Mouse (Mus musculus) liver, adult 2 months (tissue): ENCODE results near the gene Fndc4. TPM values are rescaled to one million over a fixed set of nuclear protein-coding genes. Genes with fewer than 3 reads are reported as not detected.

Experiments used
- DNase-seq: peaks from one replicate; pipeline ENCODE4 v3.0.0-alpha.2; 2011; ENCODE audit warnings: low read depth, low spot score; ENCODE audit errors: extremely low read depth
- H3K27ac ChIP-seq: fragments of 200-500 bp; replicated peaks from 2 replicates; pipeline ENCODE4 v1.5.1; 2012; ENCODE audit warnings: low read depth, mild to moderate bottlenecking, control low read depth, inconsistent platforms, low read length; ENCODE audit not compliant: insufficient read depth
- H3K27me3 ChIP-seq: fragments of 200-500 bp; 2 replicates; pipeline ENCODE4 v1.6.1; 2012; ENCODE audit warnings: mild to moderate bottlenecking, moderate library complexity, low read length, inconsistent platforms; ENCODE audit not compliant: control insufficient read depth, insufficient read depth
- H3K36me3 ChIP-seq: fragments of 200-500 bp; 2 replicates; pipeline ENCODE4 v1.6.1; 2012; ENCODE audit warnings: low read length, inconsistent platforms; ENCODE audit not compliant: control insufficient read depth, insufficient read depth
- H3K4me1 ChIP-seq: fragments of 200-500 bp; 2 replicates; pipeline ENCODE4 v1.6.1; 2011; ENCODE audit warnings: low read length; ENCODE audit not compliant: control insufficient read depth, insufficient read depth
- H3K4me3 ChIP-seq: fragments of 200-500 bp; 2 replicates; pipeline ENCODE4 v1.5.1; 2011; ENCODE audit warnings: low read depth, mild to moderate bottlenecking, control low read depth, low read length, moderate library complexity; ENCODE audit not compliant: insufficient read depth
- H3K79me2 ChIP-seq: fragments of 200-500 bp; 2 replicates; pipeline ENCODE4 v1.6.1; 2012; ENCODE audit warnings: inconsistent platforms, mild to moderate bottlenecking, low read length, moderate library complexity; ENCODE audit not compliant: control insufficient read depth, insufficient read depth
- H3K9ac ChIP-seq: fragments of 200-500 bp; 2 replicates; pipeline ENCODE4 v1.6.1; 2012; ENCODE audit warnings: low read depth, mild to moderate bottlenecking, control low read depth, inconsistent platforms, low read length
- CTCF ChIP-seq: fragments of 200-500 bp; IDR thresholded peaks from 2 replicates; pipeline ENCODE4 v1.5.1; 2011; ENCODE audit warnings: low read depth, low read length, control low read depth
- POLR2A ChIP-seq: fragments of 200-500 bp; IDR thresholded peaks from 2 replicates; pipeline ENCODE4 v1.6.1; 2011; ENCODE audit warnings: low read length, control low read depth; ENCODE audit not compliant: insufficient read depth; ENCODE audit errors: extremely low read depth
- WGBS: fragments of 180-500 bp; shearing (Covaris S2); methylation state at CpG from one replicate; pipeline ENCODE4 v1.1.7; 2018; 5-methylcytosine and 5-hydroxymethylcytosine counted together
- polyA plus RNA-seq: library from polyadenylated mRNA; depleted of rRNA; stranded (reverse); fragments of >200 nt; gene quantifications from 2 replicates; pipeline ENCODE4 v1.2.3, GENCODE M21; 2012
- total RNA-seq: library from RNA; depleted of rRNA; stranded (reverse); fragments of >200 nt; gene quantifications from 2 replicates; pipeline ENCODE4 v1.2.3, GENCODE M21; 2014

Gene Fndc4
- total and polyA plus RNA-seq, 2 experiments: 30.6 to 97.7 TPM

DNA sequence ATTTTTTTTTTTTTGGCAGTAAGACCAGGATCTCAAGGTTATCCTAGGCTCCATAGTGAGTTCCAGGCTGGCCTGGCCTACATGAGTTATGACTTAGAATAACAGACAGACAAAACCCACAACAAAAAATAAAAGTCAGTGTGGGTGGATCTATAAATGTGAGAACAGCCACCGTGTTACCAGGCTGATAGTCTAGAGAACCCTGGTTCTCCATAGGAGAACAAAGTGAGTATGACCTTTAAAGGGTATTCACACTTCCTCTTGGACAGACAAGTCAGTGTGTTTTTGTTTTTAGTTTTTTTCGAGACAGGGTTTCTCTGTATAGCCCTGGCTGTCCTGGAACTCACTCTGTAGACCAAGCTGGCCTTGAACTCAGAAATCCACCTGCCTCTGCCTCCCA is 39.9 kb downstream of the Fndc4 start:
- DNase-seq: no peak
- Histone ChIP-seq H3K4me3 (no peak overlapping the region), H3K4me1 (peaks cover 2% of the 10 kb centered on the region), H3K36me3 (peaks cover 1% of the 10 kb centered on the region; the same call in 1 of the 2 replicates), H3K79me2 (no peaks in the 10 kb centered on the region), H3K9ac (no peak overlapping the region), H3K27ac (no peak overlapping the region), H3K27me3 (no peaks in the 10 kb centered on the region)
- no peak for TF ChIP-seq POLR2A
- TF ChIP-seq CTCF: no peak
- 68% methylated on average over 2 of the region's 2 CpGs for WGBS

- Histone ChIP-seq H3K4me1 (peaks cover 2% of the 10 kb centered on the region), H3K27ac (no peak overlapping the region), H3K9ac (no peak overlapping the region), H3K79me2 (no peaks in the 10 kb centered on the region), H3K36me3 (peaks cover 7% of the 10 kb centered on the region; the same call in 1 of the 2 replicates), H3K27me3 (no peaks in the 10 kb centered on the region), H3K4me3 (no peak overlapping the region)
- 96% methylated on average over 2 of the region's 2 CpGs for WGBS
- DNase-seq: no peak
- no peak for TF ChIP-seq CTCF
- no peak for TF ChIP-seq POLR2A
Observed at GRCm38 (mm10) chr5:31255381-31255780, 40.5 kb downstream of the Fndc4 start.

GRCm38 (mm10) chr5:31254901-31255300 is 41.0 kb downstream of the Fndc4 start:
- no peak overlapping the region for H3K27ac ChIP-seq
- TF ChIP-seq POLR2A: no peak
- no peak for TF ChIP-seq CTCF
- peaks cover 11% of the 10 kb centered on the region for H3K36me3 ChIP-seq

DNA sequence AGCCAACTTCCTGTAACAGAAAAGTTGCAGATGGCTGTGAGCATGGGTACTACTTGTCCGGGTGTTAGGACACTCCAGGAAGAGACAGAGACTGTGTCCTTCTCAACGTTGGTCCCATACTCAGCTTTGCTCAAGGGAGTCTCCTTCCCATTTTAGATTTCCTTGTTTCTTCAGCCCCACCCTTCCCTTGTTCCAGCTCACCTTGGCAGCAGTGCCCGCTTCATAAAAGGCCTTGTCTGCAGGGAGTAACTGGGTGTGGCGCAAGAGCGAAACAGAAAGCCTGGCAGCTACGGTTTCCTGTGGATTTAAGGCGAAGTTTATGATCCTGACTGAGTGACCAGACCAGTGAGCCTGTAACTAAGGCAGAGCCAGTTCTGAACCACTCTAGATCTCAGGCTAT is 41.4 kb downstream of the Fndc4 start:
- no peak overlapping the region for H3K27ac ChIP-seq
- 74% methylated on average over 7 of the region's 7 CpGs for WGBS

More at GRCm38 (mm10) chr5:31254901-31255300, 41.0 kb downstream of the Fndc4 start:
- H3K4me1 ChIP-seq: peaks cover 2% of the 10 kb centered on the region
- no peaks in the 10 kb centered on the region for H3K27me3 ChIP-seq
- no peak overlapping the region for H3K9ac ChIP-seq
- no peaks in the 10 kb centered on the region for H3K79me2 ChIP-seq
- no peak for DNase-seq
- H3K4me3 ChIP-seq: no peak overlapping the region
- 92% methylated on average over 8 of the region's 8 CpGs for WGBS

GRCm38 (mm10) chr5:31253806-31254205 is 42.1 kb downstream of the Fndc4 start:
- TF ChIP-seq POLR2A: no peak
- Histone ChIP-seq H3K4me1 (peaks cover 2% of the 10 kb centered on the region), H3K27me3 (no peaks in the 10 kb centered on the region), H3K4me3 (no peak overlapping the region), H3K27ac (no peak overlapping the region), H3K36me3 (peaks cover 21% of the 10 kb centered on the region), H3K79me2 (no peaks in the 10 kb centered on the region), H3K9ac (no peak overlapping the region)
- 93% methylated on average over 8 of the region's 8 CpGs for WGBS
- no peak for DNase-seq

More for the DNA sequence above, 41.4 kb downstream of the Fndc4 start:
- H3K79me2 ChIP-seq: no peaks in the 10 kb centered on the region
- TF ChIP-seq CTCF (no peak), POLR2A (no peak)
- peaks cover 2% of the 10 kb centered on the region for H3K4me1 ChIP-seq
- H3K27me3 ChIP-seq: no peaks in the 10 kb centered on the region
- peaks cover 16% of the 10 kb centered on the region for H3K36me3 ChIP-seq
- H3K9ac ChIP-seq: no peak overlapping the region
- DNase-seq: no peak
- no peak overlapping the region for H3K4me3 ChIP-seq

DNA sequence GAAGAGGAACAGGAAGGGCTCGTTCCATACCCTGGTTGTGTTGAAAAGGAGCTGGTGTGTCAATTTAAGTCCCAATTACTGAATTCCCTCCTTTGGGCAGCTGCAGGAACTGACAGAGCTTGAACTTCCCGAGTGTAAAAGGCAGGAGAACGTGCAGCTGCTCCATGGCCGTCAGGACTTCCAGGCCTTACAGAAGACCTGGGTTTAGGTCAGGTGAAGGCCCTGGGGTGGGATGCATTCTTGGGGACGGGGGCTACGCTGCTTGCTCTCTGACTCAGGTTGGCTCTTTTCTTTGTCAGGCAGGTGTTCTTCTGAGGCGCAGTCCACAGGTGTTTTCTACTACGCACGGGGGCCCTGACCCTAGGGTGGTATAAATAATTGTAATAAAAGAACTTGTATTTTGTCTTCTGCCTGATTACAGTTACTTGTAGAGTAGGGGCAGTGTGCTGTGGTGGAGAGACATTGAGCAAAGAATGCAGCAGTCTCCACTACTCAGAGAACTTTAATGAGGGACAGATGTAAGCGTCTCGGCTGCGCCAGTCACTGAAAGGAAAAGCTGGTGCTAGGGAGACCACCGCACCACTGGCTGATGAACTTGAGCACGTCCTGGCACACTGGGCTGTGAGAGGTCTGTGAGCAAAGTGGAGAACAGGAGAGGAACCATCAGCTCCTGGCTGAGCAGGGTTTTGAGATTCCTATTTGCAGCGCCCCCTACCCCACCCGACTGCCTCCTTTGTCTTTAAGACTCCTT is 42.9 kb downstream of the Fndc4 start:
- Histone ChIP-seq H3K79me2 (no peaks in the 10 kb centered on the region), H3K36me3 (peaks cover 29% of the 10 kb centered on the region), H3K4me1 (peaks cover 2% of the 10 kb centered on the region), H3K27ac (no peak overlapping the region), H3K4me3 (no peak overlapping the region), H3K27me3 (no peaks in the 10 kb centered on the region), H3K9ac (no peak overlapping the region)
- DNase-seq: no peak
- TF ChIP-seq CTCF: no peak
- no peak for TF ChIP-seq POLR2A
- WGBS: 93% methylated on average over 16 of the region's 16 CpGs
